Mouse (Mus musculus): Measurements from ENCODE around the gene Ecd. TPM values are rescaled to one million over a fixed set of nuclear protein-coding genes. Genes with fewer than 3 reads are reported as not detected.
"Not testable (repeated sequence)": the region's sequence is repeated elsewhere in the genome, so short reads cannot be mapped to it uniquely, and the experiment has no call there.

Gene Ecd
- polyA plus RNA-seq, 1 experiment, result 14.5 TPM

- 96% methylated on average over 5 of the region's 5 CpGs for WGBS
These were observed 8.5 kb downstream of the Ecd start for GRCm38 (mm10) chr14:20339415-20339814.

GRCm38 (mm10) chr14:20331316-20331715, 16.6 kb downstream of the Ecd start:
- DNase-seq (ENCODE audit: low read depth, low spot score), result no peak
- 93% methylated on average over 4 of the region's 4 CpGs for WGBS

More at GRCm38 (mm10) chr14:20339415-20339814, 8.5 kb downstream of the Ecd start:
- DNase-seq (ENCODE audit: low read depth, low spot score), result no peak

GRCm38 (mm10) chr14:20328474-20328873, 19.4 kb downstream of the Ecd start:
- WGBS, result 63% methylated on average over 9 of the region's 9 CpGs
- no peak for DNase-seq (ENCODE audit: low read depth, low spot score)

- 95% methylated on average over 9 of the region's 9 CpGs for WGBS
- no peak for DNase-seq (ENCODE audit: low read depth, low spot score)
These were observed 23.7 kb downstream of the Ecd start for GRCm38 (mm10) chr14:20324196-20324595.

- WGBS, result 85% methylated on average over 3 of the region's 3 CpGs
- DNase-seq (ENCODE audit: low read depth, low spot score), result no peak
These were observed 28.5 kb downstream of the Ecd start for GRCm38 (mm10) chr14:20319420-20319819.

- no peak for DNase-seq (ENCODE audit: low read depth, low spot score)
- 9% methylated on average over 1 of the region's 1 CpGs for WGBS
These were observed 32.8 kb downstream of the Ecd start for GRCm38 (mm10) chr14:20315137-20315536.

GRCm38 (mm10) chr14:20305085-20305484, 42.8 kb downstream of the Ecd start:
- WGBS, result 69% methylated on average over 2 of the region's 2 CpGs
- DNase-seq (ENCODE audit: low read depth, low spot score), result not testable (repeated sequence)

GRCm38 (mm10) chr14:20298131-20298530, 49.8 kb downstream of the Ecd start:
- 47% methylated on average over 3 of the region's 3 CpGs for WGBS
- no peak for DNase-seq (ENCODE audit: low read depth, low spot score)

- 82% methylated on average over 3 of the region's 3 CpGs for WGBS
- DNase-seq (ENCODE audit: low read depth, low spot score), result no peak
These were observed 50.3 kb downstream of the Ecd start for GRCm38 (mm10) chr14:20297616-20298015.

GRCm38 (mm10) chr14:20294947-20295346, 53.0 kb downstream of the Ecd start:
- DNase-seq (ENCODE audit: low read depth, low spot score), result no peak
- WGBS, result 18% methylated on average over 8 of the region's 8 CpGs

- 21% methylated on average over 14 of the region's 14 CpGs for WGBS
- DNase-seq (ENCODE audit: low read depth, low spot score), result peak; percentile 94
These were observed 53.6 kb downstream of the Ecd start, which contains the start of gene Nudt13 for GRCm38 (mm10) chr14:20294117-20294892. Gene Nudt13, plus strand, starts transcription at chr14:20294697.

- DNase-seq (ENCODE audit: low read depth, low spot score), result no peak
These were observed 56.5 kb downstream of the Ecd start for GRCm38 (mm10) chr14:20291391-20291790.

More at GRCm38 (mm10) chr14:20291391-20291790, 56.5 kb downstream of the Ecd start:
- WGBS, result 23% methylated on average over 4 of the region's 4 CpGs

Other genes with a start within 250 kb of the Ecd start
- gene Saysd1, start 209.6 kb downstream of the Ecd start, polyA plus RNA-seq (2012; rRNA removed), result 7.8 and 8.3 TPM in 2 replicates
- gene Kcnk5, start 166.3 kb downstream of the Ecd start, polyA plus RNA-seq (2012; rRNA removed), result 20.4 and 37.5 TPM in 2 replicates
- gene Kcnk16, start 78.9 kb downstream of the Ecd start, polyA plus RNA-seq (2012; rRNA removed), result 0.55 and 0.64 TPM in 2 replicates
- gene Nudt13, start 53.4 kb downstream of the Ecd start, polyA plus RNA-seq (2012; rRNA removed), result 10.0 and 14.3 TPM in 2 replicates
- 21.3 and 28.7 TPM in 2 replicates for gene Fam149b, start within 50 bp of the Ecd start, polyA plus RNA-seq (2012; rRNA removed)
- 14.7 and 20.4 TPM in 2 replicates for gene Dnajc9, start 40.8 kb upstream of the Ecd start, polyA plus RNA-seq (2012; rRNA removed)
- gene Mrps16, start 45.5 kb upstream of the Ecd start, polyA plus RNA-seq (2012; rRNA removed), result 40.4 and 46.0 TPM in 2 replicates
- 0.06 TPM in 1 of 2 replicates, not detected in the other for gene Cfap70, start 104.1 kb upstream of the Ecd start, polyA plus RNA-seq (2012; rRNA removed)
- 49.6 and 52.9 TPM in 2 replicates for gene Anxa7, start 132.0 kb upstream of the Ecd start, polyA plus RNA-seq (2012; rRNA removed)
- 0.63 and 0.64 TPM in 2 replicates for gene Mss51, start 148.8 kb upstream of the Ecd start, polyA plus RNA-seq (2012; rRNA removed)
- 10.7 and 11.9 TPM in 2 replicates for gene Ppp3cb, start 198.5 kb upstream of the Ecd start, polyA plus RNA-seq (2012; rRNA removed)

All from large intestine, adult 2 months (tissue).